Mouse (Mus musculus): ENCODE measurements around the gene Cdc16.

Cdc16 gene

DNA sequence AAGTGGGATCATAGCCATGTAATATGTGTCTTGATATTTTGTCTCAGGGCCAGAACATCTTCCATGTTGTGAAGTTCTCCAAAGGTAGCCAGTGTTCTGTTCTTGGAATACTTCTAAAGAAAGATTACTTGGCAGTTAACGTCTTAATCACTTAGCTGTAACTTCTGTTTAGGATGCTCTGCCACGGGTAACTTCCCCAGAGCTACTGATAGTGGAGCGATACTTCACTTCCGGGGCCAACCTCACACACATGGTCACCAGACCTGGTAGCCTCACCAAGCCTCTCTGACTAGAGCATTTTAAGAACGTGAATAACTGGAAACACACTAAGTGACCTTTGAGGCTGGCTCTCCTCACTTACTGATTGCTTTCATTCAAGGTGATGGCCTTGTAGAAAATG is 42.1 kb downstream of the Cdc16 start:
- no peak for DNase-seq (ENCODE audit: low spot score in 2 of 2)

GRCm38 (mm10) chr8:13828598-13829172 is 71.2 kb downstream of the Cdc16 start:
- DNase-seq (ENCODE audit: low spot score in 2 of 2), result no peak
